In the genomic region with DNA sequence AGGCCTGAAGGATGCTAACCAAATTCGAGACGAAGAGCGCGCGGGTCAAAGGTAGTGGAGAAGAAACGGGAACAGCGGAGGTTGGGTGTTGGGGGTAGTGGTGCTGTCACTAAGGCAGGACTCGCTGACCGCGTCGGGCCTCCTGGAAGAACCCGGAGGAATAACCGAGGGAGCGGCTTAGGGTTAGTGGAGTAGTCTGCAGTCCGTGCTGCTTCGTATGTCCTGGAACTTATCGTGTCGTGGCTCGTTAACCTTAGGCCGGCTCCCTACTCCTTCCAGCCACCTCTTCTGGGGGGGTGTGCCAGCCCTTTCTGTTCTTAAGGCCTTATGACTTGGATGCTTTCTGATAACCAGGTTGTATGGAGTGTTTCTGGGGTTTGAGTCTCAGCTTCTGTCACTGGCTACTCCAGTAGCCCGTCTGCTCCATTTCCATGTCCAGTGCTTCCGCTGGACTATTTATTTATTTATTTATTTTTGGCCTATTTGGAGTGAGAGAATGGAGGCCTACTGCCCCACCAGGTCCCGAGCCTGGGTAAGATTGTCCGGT, we compare ENCODE assay signal across 9 mouse cellular contexts. TPM values are rescaled to one million over a fixed set of nuclear protein-coding genes. Genes with fewer than 3 reads are reported as not detected.
DNase-seq lines count a peak whose midpoint lies in the region; ATAC-seq lines count a peak whose summit lies in the region.
"Had no signal": no experiment of that assay in that cellular context is flagged by ENCODE, and none has a peak within 500 bp of the region (broad histone marks: within the 10 kb centered on the region; RNA-seq: fewer than 3 reads in every experiment).

No protein-coding gene starts in this region.

- H3K4me1 ChIP-seq in heart, embryonic 13.5 days: peaks cover 30% of the 10 kb centered on the region
- peaks cover 28% of the 10 kb centered on the region for H3K4me1 ChIP-seq in hindbrain, embryonic 10.5 days (replicated peaks)

- no peak for DNase-seq in heart, adult 11 months
- DNase-seq in MN1 (ENCODE audit: low spot score): peak; percentile 62
- no peak for DNase-seq in hindbrain, embryonic 10.5 days (ENCODE audit: low spot score)
- DNase-seq in T-cell, adult 2 months (ENCODE audit: low spot score): no peak
- DNase-seq in cerebellum, adult 18-20 months: no peak
- no peak for DNase-seq in frontal cortex, postnatal 36 days (ENCODE audit: low spot score in 2 of 2)

- ATAC-seq in heart, embryonic 13.5 days (ENCODE audit: extremely low read depth, insufficient number of reproducible peaks, low FRiP score, low TSS enrichment): peak; percentile 27; the same call in 1 of the 2 replicates
- ATAC-seq in megakaryocyte-erythroid progenitor cell, adult 5-6 weeks (replicated peaks; ENCODE audit: low FRiP score, low TSS enrichment, poor library complexity, severe bottlenecking): peak; percentile 69

- H3K36me3 ChIP-seq in heart, embryonic 13.5 days: peaks cover 33% of the 10 kb centered on the region
- H3K36me3 ChIP-seq in hindbrain, embryonic 10.5 days: peaks cover 30% of the 10 kb centered on the region

- under 1% methylated on average over 24 of the region's 24 CpGs for WGBS in heart, embryonic 13.5 days
- WGBS in hindbrain, embryonic 10.5 days: 4% methylated on average over 24 of the region's 24 CpGs

- H3K9me3 ChIP-seq in heart, embryonic 13.5 days: no peaks in the 10 kb centered on the region
- H3K9me3 ChIP-seq in hindbrain, embryonic 10.5 days: no peaks in the 10 kb centered on the region

- peak overlapping the region; percentile 96 for H3K4me3 ChIP-seq in heart, embryonic 13.5 days
- peak overlapping the region; percentile 77 for H3K4me3 ChIP-seq in hindbrain, embryonic 10.5 days

- H3K27ac ChIP-seq in heart, embryonic 13.5 days (replicated peaks): peak overlapping the region; percentile 84
- peak overlapping the region; percentile 95 for H3K27ac ChIP-seq in hindbrain, embryonic 10.5 days

- H3K27me3 ChIP-seq in heart, embryonic 13.5 days (replicated peaks): no peaks in the 10 kb centered on the region
- no peaks in the 10 kb centered on the region for H3K27me3 ChIP-seq in hindbrain, embryonic 10.5 days (ENCODE audit: insufficient read depth, poor library complexity, severe bottlenecking)

- peak overlapping the region; percentile 98 for H3K9ac ChIP-seq in heart, embryonic 13.5 days

- peak overlapping the region; percentile 78 for H3K4me2 ChIP-seq in heart, embryonic 13.5 days

RNA-seq across cellular contexts. Expression of a gene that starts 0.4 kb away (rescaled TPM):
- polyA plus RNA-seq in heart, embryonic 13.5 days (2015; fragmentation: Nextera tagmentation; extraction: Ambion mirVana): 115 TPM in 2 replicates
- polyA plus RNA-seq in hindbrain, embryonic 10.5 days (2016; fragmentation: Nextera tagmentation; extraction: Ambion mirVana): 112 and 127 TPM in 2 replicates
- total RNA-seq in megakaryocyte-erythroid progenitor cell, adult 5-6 weeks (2014; fragmentation: Nextera tagmentation): 42.0 and 57.3 TPM in 2 replicates
- total RNA-seq in megakaryocyte-erythroid progenitor cell, adult 5-6 weeks (2017): 19.7 and 24.6 TPM in 2 replicates

RNA-seq across cellular contexts. Expression of a gene that starts 0.6 kb away (rescaled TPM):
- polyA plus RNA-seq in heart, embryonic 13.5 days (2015; fragmentation: Nextera tagmentation; extraction: Ambion mirVana): 162 and 163 TPM in 2 replicates
- 173 and 187 TPM in 2 replicates for polyA plus RNA-seq in hindbrain, embryonic 10.5 days (2016; fragmentation: Nextera tagmentation; extraction: Ambion mirVana)
- 107 and 133 TPM in 2 replicates for total RNA-seq in megakaryocyte-erythroid progenitor cell, adult 5-6 weeks (2014; fragmentation: Nextera tagmentation)
- total RNA-seq in megakaryocyte-erythroid progenitor cell, adult 5-6 weeks (2017): 107 and 114 TPM in 2 replicates

RNA-seq across cellular contexts. Expression of a gene that starts 25.6 kb away (rescaled TPM):
- polyA plus RNA-seq in heart, embryonic 13.5 days (2015; fragmentation: Nextera tagmentation; extraction: Ambion mirVana): not detected in 2 replicates
- polyA plus RNA-seq in hindbrain, embryonic 10.5 days (2016; fragmentation: Nextera tagmentation; extraction: Ambion mirVana): 9.9 and 16.3 TPM in 2 replicates
- not detected in 2 replicates for total RNA-seq in megakaryocyte-erythroid progenitor cell, adult 5-6 weeks (2014; fragmentation: Nextera tagmentation)
- total RNA-seq in megakaryocyte-erythroid progenitor cell, adult 5-6 weeks (2017): not detected in 2 replicates
- total RNA-seq: neutrophil, adult 5-6 weeks had no signal

RNA-seq across cellular contexts. Expression of a gene that starts 43.6 kb away (rescaled TPM):
- 124 and 131 TPM in 2 replicates for polyA plus RNA-seq in heart, embryonic 13.5 days (2015; fragmentation: Nextera tagmentation; extraction: Ambion mirVana)
- 183 and 210 TPM in 2 replicates for polyA plus RNA-seq in hindbrain, embryonic 10.5 days (2016; fragmentation: Nextera tagmentation; extraction: Ambion mirVana)
- 31.6 and 53.9 TPM in 2 replicates for total RNA-seq in megakaryocyte-erythroid progenitor cell, adult 5-6 weeks (2014; fragmentation: Nextera tagmentation)
- total RNA-seq in megakaryocyte-erythroid progenitor cell, adult 5-6 weeks (2017): 45.1 and 48.2 TPM in 2 replicates

RNA-seq across cellular contexts. Expression of a gene that starts 54.7 kb away (rescaled TPM):
- polyA plus RNA-seq in heart, embryonic 13.5 days (2015; fragmentation: Nextera tagmentation; extraction: Ambion mirVana): 8.9 and 9.3 TPM in 2 replicates
- polyA plus RNA-seq in hindbrain, embryonic 10.5 days (2016; fragmentation: Nextera tagmentation; extraction: Ambion mirVana): 46.0 and 72.6 TPM in 2 replicates
- 1.6 and 1.9 TPM in 2 replicates for total RNA-seq in megakaryocyte-erythroid progenitor cell, adult 5-6 weeks (2014; fragmentation: Nextera tagmentation)
- total RNA-seq in megakaryocyte-erythroid progenitor cell, adult 5-6 weeks (2017): 0.42 and 2.6 TPM in 2 replicates

Comparison
In these comparisons a context has a peak if more than half of its experiments do, and no peak if none do; other contexts are left out.
1. RNA of a gene that starts 25.6 kb away (polyA plus RNA-seq): 9.9 to 16.3 TPM in hindbrain, embryonic 10.5 days; not detected in heart, embryonic 13.5 days; every median in the first group is over 10 times any median in the second.